In the genomic region with DNA sequence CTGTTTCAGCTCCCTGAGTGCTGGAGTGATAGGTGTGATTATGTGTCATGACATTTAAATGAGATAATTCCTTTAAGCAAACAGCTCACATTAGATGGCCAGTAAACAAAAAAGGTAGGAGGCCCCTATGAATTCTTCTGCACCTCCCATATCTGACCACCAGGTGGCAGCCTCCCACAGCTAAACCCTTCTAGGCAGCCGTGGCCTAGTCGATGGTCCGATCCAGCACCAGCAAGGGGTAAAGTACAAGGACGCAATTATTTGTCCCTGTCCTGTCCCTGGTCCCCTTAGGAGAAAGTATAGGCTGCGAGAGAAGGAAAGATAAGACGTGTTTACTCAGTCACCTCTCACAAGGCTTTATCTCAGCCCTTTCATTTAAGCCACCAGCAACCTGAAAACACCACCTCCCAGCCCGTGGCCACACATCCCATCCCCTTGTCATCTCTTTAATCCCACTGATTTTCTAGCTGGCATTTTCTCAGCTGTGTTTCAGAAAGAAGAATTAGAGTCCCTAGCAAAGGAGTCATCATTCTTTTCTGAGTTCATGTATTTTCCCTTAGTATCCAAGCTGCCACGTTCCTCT, we compare ENCODE assay signal across 8 mouse cellular contexts. TPM values are rescaled to one million over a fixed set of nuclear protein-coding genes. Genes with fewer than 3 reads are reported as not detected.
DNase-seq lines count a peak whose midpoint lies in the region; ATAC-seq and TF ChIP-seq lines count a peak whose summit lies in the region.

No protein-coding gene starts in this region.

- no peaks in the 10 kb centered on the region for H3K4me1 ChIP-seq in embryonic fibroblast, embryonic 13.5 days (ENCODE audit: control insufficient read depth, insufficient read depth, low read length)
- no peaks in the 10 kb centered on the region for H3K4me1 ChIP-seq in heart, embryonic 10.5 days
- no peaks in the 10 kb centered on the region for H3K4me1 ChIP-seq in liver, embryonic 13.5 days (replicated peaks)
- H3K4me1 ChIP-seq in neural tube, embryonic 11.5 days (ENCODE audit: control insufficient read depth, insufficient read depth, low read length), result no peaks in the 10 kb centered on the region

- H3K9ac ChIP-seq in liver, embryonic 13.5 days, result no peak overlapping the region
- no peak overlapping the region for H3K9ac ChIP-seq in neural tube, embryonic 11.5 days (ENCODE audit: low read length)

- no peaks in the 10 kb centered on the region for H3K79me3 ChIP-seq in C2C12 (ENCODE audit: low read depth)

- TF ChIP-seq CTCF in C2C12 (IDR thresholded peaks at IDR 0.05; ENCODE audit: control insufficient read depth, insufficient read depth, insufficient read length), result peak; percentile 22
- TF ChIP-seq CTCF in embryonic fibroblast, embryonic 13.5 days (IDR thresholded peaks at IDR 0.05; ENCODE audit: borderline replicate concordance, insufficient read depth, low read length), result peak; percentile 58; the same call in 1 of the 2 replicates

- no peaks in the 10 kb centered on the region for H3K27me3 ChIP-seq in C2C12 (ENCODE audit: control insufficient read depth, insufficient read depth, insufficient read length)
- no peaks in the 10 kb centered on the region for H3K27me3 ChIP-seq in heart, embryonic 10.5 days (ENCODE audit: insufficient read depth, poor library complexity, severe bottlenecking)
- H3K27me3 ChIP-seq in liver, embryonic 13.5 days, result no peaks in the 10 kb centered on the region
- H3K27me3 ChIP-seq in neural tube, embryonic 11.5 days (ENCODE audit: control insufficient read depth, insufficient read depth, low read length), result no peaks in the 10 kb centered on the region

- ATAC-seq in liver, embryonic 13.5 days (ENCODE audit: low read depth), result peak; percentile 80
- ATAC-seq in neural tube, embryonic 11.5 days (ENCODE audit: insufficient read depth, low FRiP score, low TSS enrichment), result 0 out of 2 replicates have a peak, but pooled peaks have one; percentile 38

- H3K79me2 ChIP-seq in C2C12 (ENCODE audit: control insufficient read depth, insufficient read depth), result no peaks in the 10 kb centered on the region

- H3K4me3 ChIP-seq in C2C12 (ENCODE audit: insufficient read depth, poor library complexity, severe bottlenecking), result no peak overlapping the region
- no peak overlapping the region for H3K4me3 ChIP-seq in embryonic fibroblast, embryonic 13.5 days (ENCODE audit: insufficient read depth, low read length)
- H3K4me3 ChIP-seq in heart, embryonic 10.5 days, result 0 out of 2 replicates have a peak overlapping the region, but pooled peaks have one; percentile 9
- H3K4me3 ChIP-seq in liver, embryonic 13.5 days (replicated peaks), result no peak overlapping the region
- no peak overlapping the region for H3K4me3 ChIP-seq in neural tube, embryonic 11.5 days (ENCODE audit: low read depth, low read length)

- 0 out of 2 replicates have a peak overlapping the region, but pooled peaks have one; percentile 4 for H3K4me2 ChIP-seq in liver, embryonic 13.5 days
- H3K4me2 ChIP-seq in neural tube, embryonic 11.5 days (ENCODE audit: low read depth), result no peak overlapping the region

- 26% methylated on average over 8 of the region's 8 CpGs for WGBS in heart, embryonic 10.5 days
- 37% methylated on average over 8 of the region's 8 CpGs for WGBS in liver, embryonic 13.5 days (ENCODE audit: insufficient replicate concordance)
- WGBS in neural tube, embryonic 11.5 days, result 49% methylated on average over 8 of the region's 8 CpGs

- H3K27ac ChIP-seq in embryonic fibroblast, embryonic 13.5 days (ENCODE audit: insufficient read depth, low read length), result no peak overlapping the region
- no peak overlapping the region for H3K27ac ChIP-seq in heart, embryonic 10.5 days
- H3K27ac ChIP-seq in liver, embryonic 13.5 days, result 0 out of 2 replicates have a peak overlapping the region, but pooled peaks have one; percentile 29
- H3K27ac ChIP-seq in neural tube, embryonic 11.5 days (ENCODE audit: low read depth, low read length), result no peak overlapping the region

- H3K36me3 ChIP-seq in C2C12 (ENCODE audit: control insufficient read depth, insufficient read depth), result no peaks in the 10 kb centered on the region
- no peaks in the 10 kb centered on the region for H3K36me3 ChIP-seq in heart, embryonic 10.5 days
- H3K36me3 ChIP-seq in liver, embryonic 13.5 days, result no peaks in the 10 kb centered on the region
- H3K36me3 ChIP-seq in neural tube, embryonic 11.5 days (ENCODE audit: control insufficient read depth, insufficient read depth, low read length), result no peaks in the 10 kb centered on the region

- no peak overlapping the region for H3ac ChIP-seq in C2C12 (ENCODE audit: control insufficient read depth, insufficient read length, low read depth)

- no peaks in the 10 kb centered on the region for H3K9me3 ChIP-seq in heart, embryonic 10.5 days
- no peaks in the 10 kb centered on the region for H3K9me3 ChIP-seq in liver, embryonic 13.5 days (replicated peaks)
- no peaks in the 10 kb centered on the region for H3K9me3 ChIP-seq in neural tube, embryonic 11.5 days (ENCODE audit: control insufficient read depth, low read length)

- DNase-seq in adrenal gland, postnatal 4 days (ENCODE audit: low spot score in 2 of 2), result peak; percentile 17 to 45
- peak; percentile 81 for DNase-seq in heart, embryonic 10.5 days (ENCODE audit: low spot score)
- DNase-seq in kidney, postnatal 14 days, result peak; percentile 78
- DNase-seq in liver, embryonic 13.5 days, result peak; percentile 59
- DNase-seq in neural tube, embryonic 11.5 days (ENCODE audit: low spot score), result peak; percentile 67
- peak; percentile 78 for DNase-seq in testis, postnatal 10 days (ENCODE audit: low spot score)

- TF ChIP-seq POLR2A in embryonic fibroblast, embryonic 13.5 days (IDR thresholded peaks at IDR 0.05; ENCODE audit: low read depth, low read length), result no peak

TF ChIP-seq in C2C12, 6 proteins besides CTCF, POLR2A, EP300 and RAD21:
- no peak for TF ChIP-seq CEBPB (IDR thresholded peaks at IDR 0.05; ENCODE audit: low read depth)
- no peak for TF ChIP-seq MYOG (IDR thresholded peaks at IDR 0.05; ENCODE audit: control insufficient read depth, extremely low read depth, insufficient read length)
- TF ChIP-seq MAX (IDR thresholded peaks at IDR 0.05), result no peak
- TF ChIP-seq FOSL1 (IDR thresholded peaks at IDR 0.05; ENCODE audit: insufficient read depth, low read length, poor library complexity, severe bottlenecking), result no peak
- no peak for TF ChIP-seq MYOD1 (IDR thresholded peaks at IDR 0.05; ENCODE audit: control insufficient read depth, insufficient read length, low read depth)
- TF ChIP-seq USF1 (IDR thresholded peaks at IDR 0.05; ENCODE audit: low read depth), result no peak
TF ChIP-seq in C2C12: peak in this region for 0.

RNA-seq across cellular contexts. Expression of gene Xiap, which starts 26.3 kb away (rescaled TPM):
- polyA plus RNA-seq in C2C12 (2012; fragmentation: generic; extraction: Trizol), result 4.6 TPM
- total RNA-seq in adrenal gland, postnatal 4 days (2021), result 10 to 100 TPM; 67.7 to 69.9 TPM
- 41.0 and 47.4 TPM in 2 replicates for polyA plus RNA-seq in embryonic fibroblast, embryonic 13.5 days (2011; ENCODE audit: insufficient read length, low read depth, missing spikeins)
- polyA plus RNA-seq in heart, embryonic 10.5 days (2016; fragmentation: Nextera tagmentation; extraction: Ambion mirVana), result 8.8 and 10.5 TPM in 2 replicates
- 5.0 and 5.8 TPM in 2 replicates for polyA plus RNA-seq in liver, embryonic 13.5 days (2015; fragmentation: Nextera tagmentation; extraction: Ambion mirVana)
- polyA plus RNA-seq in neural tube, embryonic 11.5 days (2014; fragmentation: Nextera tagmentation; extraction: Ambion mirVana), result 12.2 and 13.8 TPM in 2 replicates

Comparison
In these comparisons a context has a peak if more than half of its experiments do, and no peak if none do; other contexts are left out.
1. DNase-seq: peak in every context shown above with its lines; median percentile 81 in heart, embryonic 10.5 days; 78 in kidney, postnatal 14 days; 78 in testis, postnatal 10 days; 67 in neural tube, embryonic 11.5 days; 59 in liver, embryonic 13.5 days; 31 in adrenal gland, postnatal 4 days.